Mouse (Mus musculus) embryonic facial prominence, embryonic 14.5 days (tissue): ENCODE results near the gene Serp2. TPM values are rescaled to one million over a fixed set of nuclear protein-coding genes. Genes with fewer than 3 reads are reported as not detected.

Experiments used
- ATAC-seq: fragments of 200-750 bp; cut with Nextera tagmentation; 2 replicates; pipeline ENCODE4 v1.8.0; 2017; ENCODE audit warnings: low read depth, moderate number of reproducible peaks, moderate TSS enrichment
- DNase-seq: peaks from one replicate; pipeline ENCODE4 v3.0.0-alpha.2; 2015; ENCODE audit warnings: low spot score
- H3K27ac ChIP-seq: fragments of 300-500 bp; sonication (generic); replicated peaks from 2 replicates; pipeline ENCODE4 v1.5.1; 2014; ENCODE audit warnings: low read depth, mild to moderate bottlenecking, low read length, moderate library complexity
- H3K27me3 ChIP-seq: fragments of 300-500 bp; sonication (generic); replicated peaks from 2 replicates; pipeline ENCODE4 v1.6.1; 2014; ENCODE audit warnings: low read length; ENCODE audit not compliant: control insufficient read depth, insufficient read depth
- H3K36me3 ChIP-seq: fragments of 300-500 bp; sonication (generic); 2 replicates; pipeline ENCODE4 v1.6.1; 2014; ENCODE audit warnings: low read length, mixed read lengths; ENCODE audit not compliant: control insufficient read depth, insufficient read depth
- H3K4me1 ChIP-seq: fragments of 300-500 bp; sonication (generic); 2 replicates; pipeline ENCODE4 v1.6.1; 2014; ENCODE audit warnings: antibody characterized with exemption, low read length; ENCODE audit not compliant: control insufficient read depth, insufficient read depth
- H3K4me2 ChIP-seq: fragments of 300-500 bp; sonication (generic); 2 replicates; pipeline ENCODE4 v1.6.1; 2014; ENCODE audit warnings: low read depth, mild to moderate bottlenecking, low read length, moderate library complexity, mixed read lengths
- H3K4me3 ChIP-seq: fragments of 300-500 bp; sonication (generic); 2 replicates; pipeline ENCODE4 v1.5.1; 2014; ENCODE audit warnings: low read depth, mild to moderate bottlenecking, low read length
- H3K9ac ChIP-seq: fragments of 300-500 bp; sonication (generic); 2 replicates; pipeline ENCODE4 v1.6.1; 2014; ENCODE audit warnings: low read depth, mild to moderate bottlenecking, low read length, moderate library complexity, mixed read lengths
- H3K9me3 ChIP-seq: fragments of 300-500 bp; sonication (generic); 2 replicates; pipeline ENCODE4 v1.6.1; 2016; ENCODE audit warnings: low read length; ENCODE audit not compliant: control insufficient read depth
- WGBS: fragments of 180-500 bp; shearing (Covaris S2); extraction: QIAGEN DNeasy Blood & Tissue Kit; methylation state at CpG from one replicate; pipeline ENCODE4 v1.1.7; 2014; 5-methylcytosine and 5-hydroxymethylcytosine counted together
- polyA plus RNA-seq: library from polyadenylated mRNA; unstranded; fragments of >200 nt; fragmentation: Nextera tagmentation; extraction: Ambion mirVana; gene quantifications from 2 replicates; pipeline ENCODE4 v1.2.1, GENCODE M21; 2014

Gene Serp2
- polyA plus RNA-seq, 1 experiment from 2014 or later = 13.1 TPM

GRCm38 (mm10) chr14:76504121-76504737 lies 52.5 kb downstream of the Serp2 start:
- Histone ChIP-seq H3K9me3 (no peaks in the 10 kb centered on the region), H3K4me3 (peak overlapping the region; percentile 61), H3K4me2 (peak overlapping the region; percentile 94), H3K27ac (peak overlapping the region; percentile 99), H3K9ac (peak overlapping the region; percentile 95), H3K4me1 (0 out of 2 replicates have a peak, but pooled peaks cover 8% of the 10 kb centered on the region), H3K27me3 (no peaks in the 10 kb centered on the region), H3K36me3 (peaks cover 21% of the 10 kb centered on the region)
- DNase-seq (peak; percentile 97), ATAC-seq (peak; percentile 93)
- 0% methylated on average over 19 of the region's 52 CpGs for WGBS

GRCm38 (mm10) chr14:76503231-76503851 lies 53.3 kb downstream of the Serp2 start:
- H3K9ac ChIP-seq = no peak overlapping the region
- peak; percentile 85 for DNase-seq

GRCm38 (mm10) chr14:76500036-76500435 lies 56.7 kb downstream of the Serp2 start:
- Histone ChIP-seq H3K36me3 (no peaks in the 10 kb centered on the region), H3K9me3 (no peaks in the 10 kb centered on the region), H3K4me3 (no peak overlapping the region), H3K4me1 (0 out of 2 replicates have a peak, but pooled peaks cover under 1% of the 10 kb centered on the region), H3K4me2 (no peak overlapping the region), H3K27ac (no peak overlapping the region), H3K9ac (no peak overlapping the region), H3K27me3 (no peaks in the 10 kb centered on the region)
- 27% methylated on average over 5 of the region's 5 CpGs for WGBS
- DNase-seq = no peak
- no peak for ATAC-seq

More at GRCm38 (mm10) chr14:76503231-76503851, 53.3 kb downstream of the Serp2 start:
- H3K27me3 ChIP-seq = no peaks in the 10 kb centered on the region
- H3K9me3 ChIP-seq = no peaks in the 10 kb centered on the region
- ATAC-seq = no peak
- 0 out of 2 replicates have a peak, but pooled peaks cover 8% of the 10 kb centered on the region for H3K4me1 ChIP-seq
- H3K27ac ChIP-seq = peak overlapping the region; percentile 99
- H3K4me2 ChIP-seq = peak overlapping the region; percentile 94
- 4% methylated on average over 13 of the region's 13 CpGs for WGBS
- peaks cover 21% of the 10 kb centered on the region for H3K36me3 ChIP-seq
- peak overlapping the region; percentile 61 for H3K4me3 ChIP-seq

GRCm38 (mm10) chr14:76499492-76499891 lies 57.2 kb downstream of the Serp2 start:
- Histone ChIP-seq H3K9me3 (no peaks in the 10 kb centered on the region), H3K4me3 (no peak overlapping the region), H3K9ac (no peak overlapping the region), H3K36me3 (no peaks in the 10 kb centered on the region), H3K4me1 (0 out of 2 replicates have a peak, but pooled peaks cover 2% of the 10 kb centered on the region), H3K27me3 (no peaks in the 10 kb centered on the region), H3K4me2 (no peak overlapping the region), H3K27ac (no peak overlapping the region)
- DNase-seq = no peak
- ATAC-seq = no peak
- 80% methylated on average over 6 of the region's 6 CpGs for WGBS

GRCm38 (mm10) chr14:76498210-76498609 lies 58.5 kb downstream of the Serp2 start:
- WGBS = 55% methylated on average over 7 of the region's 7 CpGs
- H3K4me3 ChIP-seq = no peak overlapping the region
- no peaks in the 10 kb centered on the region for H3K9me3 ChIP-seq
- no peak for DNase-seq
- H3K36me3 ChIP-seq = no peaks in the 10 kb centered on the region
- no peak for ATAC-seq
- no peak overlapping the region for H3K27ac ChIP-seq
- no peak overlapping the region for H3K9ac ChIP-seq
- no peaks in the 10 kb centered on the region for H3K27me3 ChIP-seq
- no peak overlapping the region for H3K4me2 ChIP-seq
- H3K4me1 ChIP-seq = 0 out of 2 replicates have a peak, but pooled peaks cover 2% of the 10 kb centered on the region

GRCm38 (mm10) chr14:76497187-76497586 lies 59.5 kb downstream of the Serp2 start:
- ATAC-seq (no peak), DNase-seq (no peak)
- Histone ChIP-seq H3K9ac (no peak overlapping the region), H3K4me1 (0 out of 2 replicates have a peak, but pooled peaks cover 2% of the 10 kb centered on the region), H3K27ac (no peak overlapping the region), H3K36me3 (no peaks in the 10 kb centered on the region), H3K4me2 (no peak overlapping the region), H3K4me3 (no peak overlapping the region), H3K27me3 (no peaks in the 10 kb centered on the region), H3K9me3 (no peaks in the 10 kb centered on the region)
- 75% methylated on average over 9 of the region's 9 CpGs for WGBS

GRCm38 (mm10) chr14:76495022-76495421 lies 61.7 kb downstream of the Serp2 start:
- 0 out of 2 replicates have a peak, but pooled peaks cover 2% of the 10 kb centered on the region for H3K4me1 ChIP-seq
- 27% methylated on average over 5 of the region's 5 CpGs for WGBS
- H3K4me2 ChIP-seq = no peak overlapping the region
- H3K27me3 ChIP-seq = no peaks in the 10 kb centered on the region
- no peak overlapping the region for H3K9ac ChIP-seq
- H3K27ac ChIP-seq = no peak overlapping the region
- no peaks in the 10 kb centered on the region for H3K36me3 ChIP-seq
- DNase-seq (no peak), ATAC-seq (no peak)
- no peaks in the 10 kb centered on the region for H3K9me3 ChIP-seq
- no peak overlapping the region for H3K4me3 ChIP-seq

- peak; percentile 69 for ATAC-seq
- Histone ChIP-seq H3K36me3 (no peaks in the 10 kb centered on the region), H3K9me3 (no peaks in the 10 kb centered on the region), H3K4me3 (no peak overlapping the region), H3K4me2 (no peak overlapping the region), H3K27ac (peak overlapping the region; percentile 67), H3K4me1 (peaks cover 12% of the 10 kb centered on the region), H3K27me3 (no peaks in the 10 kb centered on the region), H3K9ac (no peak overlapping the region)
- DNase-seq = peak; percentile 87
- WGBS = 49% methylated on average over 2 of the region's 2 CpGs
Observed at GRCm38 (mm10) chr14:76489128-76489527, 67.6 kb downstream of the Serp2 start.
